Mouse (Mus musculus) heart, postnatal 0 days (tissue): ENCODE measurements at regions not wholly inside any gene's neighbourhood (a gene's known extent, or its start where the extent isn't known, plus 50 kb on each side); places are given as distances from the start of the nearest gene placed in this dataset.

ENCODE experiments used
- CTCF ChIP-seq: IDR thresholded peaks from 2 replicates; pipeline ENCODE4 v1.5.1; 2016; ENCODE audit warnings: antibody characterized with exemption, control low read depth, low read depth
- EP300 ChIP-seq: IDR thresholded peaks from 2 replicates; pipeline ENCODE4 v1.6.1; 2016; ENCODE audit warnings: antibody characterized with exemption, low read depth

- no peak for TF ChIP-seq CTCF
- no peak for TF ChIP-seq EP300
Observed at GRCm38 (mm10) chr8:35927408-35927871, 161.8 kb downstream of the Gm19410 start.
